Mouse (Mus musculus) E14TG2a.4 (cell line): Measurements from ENCODE around the gene 4430402I18Rik.

Source experiments
- H3K27me3 ChIP-seq: 2 replicates; pipeline ENCODE4 v1.6.1; 2014; ENCODE audit warnings: low read length, control low read depth; ENCODE audit not compliant: insufficient read depth
- H3K36me3 ChIP-seq: 2 replicates; pipeline ENCODE4 v1.6.1; 2014; ENCODE audit warnings: low read length, control low read depth; ENCODE audit not compliant: insufficient read depth
- H3K4me1 ChIP-seq: replicated peaks from 2 replicates; pipeline ENCODE4 v1.6.1; 2014; ENCODE audit warnings: low read depth, low read length, control low read depth
- H3K4me3 ChIP-seq: replicated peaks from 2 replicates; pipeline ENCODE4 v1.5.1; 2014; ENCODE audit warnings: mild to moderate bottlenecking, low read length
- H3K9me3 ChIP-seq: 2 replicates; pipeline ENCODE4 v1.6.1; 2014; ENCODE audit warnings: low read length, control low read depth
- CTCF ChIP-seq: conservative IDR thresholded peaks from 2 replicates; pipeline ENCODE4 v1.5.1; 2014; ENCODE audit warnings: low read length
- NANOG ChIP-seq: IDR thresholded peaks from 2 replicates; pipeline ENCODE4 v1.6.1; 2014; ENCODE audit warnings: borderline replicate concordance, low read length, mixed read lengths
- POU5F1 ChIP-seq: IDR thresholded peaks from 2 replicates; pipeline ENCODE4 v1.6.1; 2014; ENCODE audit warnings: low read length, borderline replicate concordance

4430402I18Rik gene

DNA sequence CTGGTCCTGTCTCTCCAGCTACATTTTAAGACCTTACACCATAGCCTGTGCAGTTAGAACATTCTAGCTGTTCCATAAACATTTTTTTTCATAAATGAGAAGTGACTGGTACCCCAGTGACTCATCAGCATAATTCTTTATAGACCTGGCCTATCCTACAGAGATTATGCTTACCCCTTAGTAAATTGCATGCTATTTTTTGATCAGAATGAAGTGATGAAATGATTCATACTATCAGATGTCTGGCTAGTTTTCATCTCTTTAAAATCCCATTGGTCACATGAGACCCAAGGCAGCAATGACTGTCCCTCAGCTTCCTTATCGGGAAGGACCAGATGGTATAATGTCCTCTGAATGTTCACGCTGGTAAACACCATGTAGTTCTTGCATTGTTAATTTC is 66.8 kb downstream of the 4430402I18Rik start:
- Histone ChIP-seq H3K4me1 (no peaks in the 10 kb centered on the region), H3K27me3 (no peaks in the 10 kb centered on the region), H3K4me3 (no peak overlapping the region), H3K9me3 (no peaks in the 10 kb centered on the region), H3K36me3 (no peaks in the 10 kb centered on the region)
- TF ChIP-seq POU5F1 (no peak), NANOG (no peak), CTCF (no peak)

GRCm38 (mm10) chr19:28897497-28897896 is 70.1 kb downstream of the 4430402I18Rik start:
- Histone ChIP-seq H3K4me1 (no peaks in the 10 kb centered on the region), H3K4me3 (no peak overlapping the region), H3K36me3 (no peaks in the 10 kb centered on the region), H3K27me3 (no peaks in the 10 kb centered on the region), H3K9me3 (no peaks in the 10 kb centered on the region)
- no peak for TF ChIP-seq CTCF
- TF ChIP-seq NANOG = no peak
- no peak for TF ChIP-seq POU5F1

- Histone ChIP-seq H3K36me3 (no peaks in the 10 kb centered on the region), H3K27me3 (no peaks in the 10 kb centered on the region), H3K9me3 (no peaks in the 10 kb centered on the region), H3K4me1 (no peaks in the 10 kb centered on the region), H3K4me3 (no peak overlapping the region)
- TF ChIP-seq NANOG (no peak), POU5F1 (no peak), CTCF (no peak)
These were observed 71.0 kb downstream of the 4430402I18Rik start for GRCm38 (mm10) chr19:28896639-28897038.

- H3K27me3 ChIP-seq = no peaks in the 10 kb centered on the region
- TF ChIP-seq POU5F1 (no peak), CTCF (no peak), NANOG (no peak)
- H3K9me3 ChIP-seq = no peaks in the 10 kb centered on the region
- H3K4me3 ChIP-seq = no peak overlapping the region
- H3K4me1 ChIP-seq = no peaks in the 10 kb centered on the region
- no peaks in the 10 kb centered on the region for H3K36me3 ChIP-seq
These were observed 75.7 kb downstream of the 4430402I18Rik start for GRCm38 (mm10) chr19:28891864-28892263.

DNA sequence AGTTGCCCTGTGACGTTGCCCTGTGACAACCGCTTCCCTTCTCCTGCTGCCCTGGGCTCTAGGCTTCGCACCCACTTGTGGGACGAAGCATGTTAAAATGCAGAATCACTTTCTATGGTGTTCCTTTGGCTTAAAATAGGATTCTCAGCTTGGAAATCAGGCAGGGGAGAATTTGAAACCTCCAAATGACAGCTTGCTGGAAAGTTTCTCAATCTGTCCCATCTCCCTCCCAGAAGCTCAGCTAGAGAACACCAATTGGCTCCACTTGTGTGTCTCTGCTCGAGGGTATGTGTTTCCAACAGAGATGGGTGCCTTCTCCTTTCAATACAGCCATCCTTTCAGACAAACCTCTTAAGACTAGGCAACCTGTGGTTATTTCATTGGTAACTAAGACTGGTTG is 76.4 kb downstream of the 4430402I18Rik start:
- Histone ChIP-seq H3K9me3 (no peaks in the 10 kb centered on the region), H3K4me3 (no peak overlapping the region), H3K27me3 (no peaks in the 10 kb centered on the region), H3K36me3 (no peaks in the 10 kb centered on the region), H3K4me1 (no peaks in the 10 kb centered on the region)
- TF ChIP-seq CTCF = no peak

GRCm38 (mm10) chr19:28889251-28889650 is 78.3 kb downstream of the 4430402I18Rik start:
- no peak overlapping the region for H3K4me3 ChIP-seq
- no peaks in the 10 kb centered on the region for H3K27me3 ChIP-seq
- no peaks in the 10 kb centered on the region for H3K4me1 ChIP-seq
- H3K36me3 ChIP-seq = no peaks in the 10 kb centered on the region
- H3K9me3 ChIP-seq = no peaks in the 10 kb centered on the region
- TF ChIP-seq POU5F1 (no peak), NANOG (no peak)

GRCm38 (mm10) chr19:28888496-28888895 is 79.1 kb downstream of the 4430402I18Rik start:
- no peak for TF ChIP-seq CTCF
- no peak for TF ChIP-seq NANOG
- TF ChIP-seq POU5F1 = no peak
- no peak overlapping the region for H3K4me3 ChIP-seq

DNA sequence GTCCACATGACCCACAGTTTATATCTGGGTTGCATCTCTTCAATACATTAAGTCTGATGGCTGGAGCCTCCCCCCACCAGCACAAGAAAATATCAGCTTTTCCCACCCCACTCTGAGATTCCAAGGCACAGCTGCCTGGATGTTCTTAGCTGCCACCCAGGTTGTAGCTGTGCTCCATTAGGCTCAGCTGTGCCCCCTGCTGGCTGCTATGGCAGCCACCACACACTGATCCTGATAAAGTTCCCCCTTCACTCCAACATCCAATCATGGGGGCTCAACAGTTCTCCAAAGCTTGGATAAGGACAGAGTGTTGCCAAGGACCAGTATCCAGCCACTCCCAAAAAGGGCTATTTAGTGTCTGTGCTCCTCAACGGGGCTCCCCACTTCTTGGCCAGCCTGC is 84.5 kb downstream of the 4430402I18Rik start:
- no peaks in the 10 kb centered on the region for H3K9me3 ChIP-seq
- no peaks in the 10 kb centered on the region for H3K4me1 ChIP-seq
- H3K27me3 ChIP-seq = no peaks in the 10 kb centered on the region
- TF ChIP-seq NANOG = no peak
- TF ChIP-seq POU5F1 = no peak
- peak; percentile 68 for TF ChIP-seq CTCF
- no peaks in the 10 kb centered on the region for H3K36me3 ChIP-seq
- no peak overlapping the region for H3K4me3 ChIP-seq

More at GRCm38 (mm10) chr19:28888496-28888895, 79.1 kb downstream of the 4430402I18Rik start:
- H3K36me3 ChIP-seq = no peaks in the 10 kb centered on the region
- H3K27me3 ChIP-seq = no peaks in the 10 kb centered on the region
- H3K4me1 ChIP-seq = no peaks in the 10 kb centered on the region
- no peaks in the 10 kb centered on the region for H3K9me3 ChIP-seq

- Histone ChIP-seq H3K4me3 (no peak overlapping the region), H3K9me3 (no peaks in the 10 kb centered on the region), H3K4me1 (no peaks in the 10 kb centered on the region), H3K27me3 (no peaks in the 10 kb centered on the region), H3K36me3 (no peaks in the 10 kb centered on the region)
- TF ChIP-seq CTCF = no peak
- TF ChIP-seq POU5F1 = no peak
- no peak for TF ChIP-seq NANOG
These were observed 88.1 kb downstream of the 4430402I18Rik start for GRCm38 (mm10) chr19:28879476-28879875.
